Mouse (Mus musculus) ovary, postnatal 14 days (tissue): ENCODE data around the gene Gm13128.
"Not testable (repeated sequence)": the region's sequence is repeated elsewhere in the genome, so short reads cannot be mapped to it uniquely, and the experiment has no call there.

Experiments used
- DNase-seq: peaks from one replicate; pipeline ENCODE4 v3.0.0; 2022; ENCODE audit warnings: low spot score

Gm13128 gene

GRCm38 (mm10) chr4:144329949-144330348 is at the start of gene Gm13128:
Gm13128 (plus strand) TSS chr4:144330249.
- DNase-seq = not testable (repeated sequence)

GRCm38 (mm10) chr4:144280388-144280787 is 49.7 kb upstream of the Gm13128 start, which contains the start of gene Pramel5:
Pramel5 (minus strand) TSS chr4:144280488.
- DNase-seq = not testable (repeated sequence)

DNA sequence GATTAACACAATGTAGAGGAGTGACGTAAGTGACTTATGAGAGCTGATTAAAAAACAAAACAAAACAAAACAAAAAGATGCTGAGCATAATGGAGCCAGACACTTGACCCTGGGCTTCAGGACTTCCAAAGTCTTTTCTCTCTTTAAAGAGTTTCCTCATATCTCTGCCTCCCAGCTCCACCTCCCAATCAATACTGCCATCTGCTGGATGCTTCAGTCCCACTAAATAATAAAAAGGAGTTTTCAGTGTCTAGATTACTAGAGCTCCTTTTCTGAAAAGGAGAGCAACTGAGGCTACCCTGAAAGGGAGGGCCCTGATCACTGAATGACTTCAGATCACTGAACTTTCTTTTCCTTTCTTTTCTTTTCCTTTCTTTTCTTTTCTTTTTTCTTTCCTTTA is 30.6 kb upstream of the Gm13128 start:
- DNase-seq = not testable (repeated sequence)

GRCm38 (mm10) chr4:144312666-144313460 is 17.2 kb upstream of the Gm13128 start:
- not testable (repeated sequence) for DNase-seq

DNA sequence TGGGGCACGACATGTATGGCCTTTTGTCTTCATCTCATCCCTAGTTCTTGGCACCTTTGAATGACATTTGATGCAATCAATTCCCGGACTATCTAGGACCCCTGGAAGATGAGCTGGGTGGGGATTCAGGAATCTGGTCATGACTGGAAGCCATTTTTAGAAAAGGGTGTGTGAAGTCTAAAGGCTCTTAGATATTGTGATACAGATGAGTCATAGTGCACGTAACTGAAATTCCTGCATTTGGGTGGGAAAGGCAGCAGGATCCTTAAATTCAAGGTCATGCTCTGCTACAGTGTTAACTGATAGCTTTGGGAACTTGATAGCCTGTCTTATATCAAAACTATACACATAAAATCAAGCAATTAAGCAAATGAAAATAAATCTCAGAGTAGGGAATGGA is 5.8 kb downstream of the Gm13128 start:
- not testable (repeated sequence) for DNase-seq

DNA sequence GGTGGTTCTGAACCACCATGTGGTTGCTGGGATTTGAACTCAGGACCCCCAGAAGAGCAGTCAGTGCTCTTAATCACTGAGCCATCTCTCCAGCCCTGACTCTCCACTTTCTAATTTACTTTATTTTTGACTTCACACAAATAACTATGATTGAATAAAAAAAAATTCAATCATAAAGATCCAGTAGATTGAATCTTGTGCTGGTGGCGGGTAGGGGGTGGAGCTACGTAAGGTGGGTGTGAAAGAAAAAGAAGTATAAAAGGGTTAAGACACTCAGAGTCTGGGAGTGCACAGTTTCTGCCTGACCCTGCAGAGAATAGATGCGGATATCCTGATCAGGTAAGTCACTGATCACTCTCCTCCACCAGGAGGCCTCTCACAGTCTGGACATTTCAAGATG is 27.6 kb downstream of the Gm13128 start, which contains the start of gene Gm13119:
Gm13119 (plus strand) TSS at position 301 of the 400 bp plus-strand sequence.
- not testable (repeated sequence) for DNase-seq

- DNase-seq = no peak
These were observed 47.9 kb downstream of the Gm13128 start, which contains the start of gene Pramef20 for GRCm38 (mm10) chr4:144377911-144378310. Pramef20 (minus strand) TSS chr4:144377933.
